Mouse (Mus musculus) erythroblast, embryonic 14.5 days (primary cell): ENCODE results near the gene Tada3.

ENCODE experiments used
- GATA1 ChIP-seq: IDR thresholded peaks from 2 replicates; pipeline ENCODE4 v1.6.1; 2012; ENCODE audit warnings: low read length, inconsistent platforms, mixed read lengths
- TAL1 ChIP-seq: IDR thresholded peaks from 3 replicates; pipeline ENCODE4 v1.6.1; 2012; ENCODE audit warnings: low read length, inconsistent platforms, mixed read lengths

- TF ChIP-seq GATA1 (no peak), TAL1 (no peak)
Observed at GRCm38 (mm10) chr6:113384351-113384927, 6.8 kb upstream of the Tada3 start.
